Mouse (Mus musculus) neural tube, embryonic 15.5 days (tissue): ENCODE results near the gene Bace1. TPM values are rescaled to one million over a fixed set of nuclear protein-coding genes. Genes with fewer than 3 reads are reported as not detected.

Source experiments
- ATAC-seq: fragments of 200-750 bp; cut with Nextera tagmentation; 2 replicates; pipeline ENCODE4 v1.8.0; 2017; ENCODE audit warnings: mild to moderate bottlenecking, moderate TSS enrichment, moderate library complexity; ENCODE audit not compliant: low FRiP score
- H3K27ac ChIP-seq: fragments of 300-500 bp; sonication (generic); replicated peaks from 2 replicates; pipeline ENCODE4 v1.5.1; 2015; ENCODE audit warnings: mild to moderate bottlenecking, inconsistent platforms
- H3K27me3 ChIP-seq: fragments of 300-500 bp; sonication (generic); replicated peaks from 2 replicates; pipeline ENCODE4 v1.6.1; 2015; ENCODE audit warnings: inconsistent platforms
- H3K36me3 ChIP-seq: fragments of 300-500 bp; sonication (generic); 2 replicates; pipeline ENCODE4 v1.6.1; 2015; ENCODE audit warnings: inconsistent platforms
- H3K4me1 ChIP-seq: fragments of 300-500 bp; sonication (generic); 2 replicates; pipeline ENCODE4 v1.6.1; 2015; ENCODE audit warnings: inconsistent platforms
- H3K4me2 ChIP-seq: fragments of 300-500 bp; sonication (generic); 2 replicates; pipeline ENCODE4 v1.6.1; 2015; ENCODE audit warnings: inconsistent platforms, mild to moderate bottlenecking, moderate library complexity
- H3K4me3 ChIP-seq: fragments of 300-500 bp; sonication (generic); replicated peaks from 2 replicates; pipeline ENCODE4 v1.5.1; 2015; ENCODE audit warnings: mild to moderate bottlenecking, inconsistent platforms
- H3K9ac ChIP-seq: fragments of 300-500 bp; sonication (generic); replicated peaks from 2 replicates; pipeline ENCODE4 v1.6.1; 2015; ENCODE audit warnings: mild to moderate bottlenecking, inconsistent platforms
- H3K9me3 ChIP-seq: fragments of 300-500 bp; sonication (generic); replicated peaks from 2 replicates; pipeline ENCODE4 v1.6.1; 2016; ENCODE audit warnings: inconsistent platforms
- WGBS: fragments of 180-500 bp; shearing (Covaris S2); methylation state at CpG from one replicate; pipeline ENCODE4 v1.1.7; 2015; ENCODE audit warnings: mixed read lengths; 5-methylcytosine and 5-hydroxymethylcytosine counted together
- polyA plus RNA-seq: library from polyadenylated mRNA; unstranded; fragments of >200 nt; fragmentation: Nextera tagmentation; extraction: Ambion mirVana; gene quantifications from 2 replicates; pipeline ENCODE4 v1.2.1, GENCODE M21; 2015

Gene Bace1
- polyA plus RNA-seq, 1 experiment from 2014 or later, result 49.3 TPM

- no peak overlapping the region for H3K4me3 ChIP-seq
- no peak overlapping the region for H3K27ac ChIP-seq
- ATAC-seq, result no peak
- H3K9ac ChIP-seq, result no peak overlapping the region
- H3K4me2 ChIP-seq, result no peak overlapping the region
- 64% methylated on average over 5 of the region's 5 CpGs for WGBS
- H3K36me3 ChIP-seq, result peaks cover 23% of the 10 kb centered on the region
- no peaks in the 10 kb centered on the region for H3K9me3 ChIP-seq
- H3K4me1 ChIP-seq, result peaks cover 30% of the 10 kb centered on the region
- no peaks in the 10 kb centered on the region for H3K27me3 ChIP-seq
These were observed 12.9 kb downstream of the Bace1 start for GRCm38 (mm10) chr9:45851330-45851729.

- WGBS, result 93% methylated on average over 2 of the region's 2 CpGs
- peaks cover 28% of the 10 kb centered on the region for H3K36me3 ChIP-seq
- peaks cover 30% of the 10 kb centered on the region for H3K4me1 ChIP-seq
- no peaks in the 10 kb centered on the region for H3K27me3 ChIP-seq
- H3K27ac ChIP-seq, result no peak overlapping the region
- ATAC-seq, result no peak
- no peak overlapping the region for H3K4me3 ChIP-seq
- no peaks in the 10 kb centered on the region for H3K9me3 ChIP-seq
- no peak overlapping the region for H3K9ac ChIP-seq
- H3K4me2 ChIP-seq, result no peak overlapping the region
These were observed 13.4 kb downstream of the Bace1 start for GRCm38 (mm10) chr9:45851776-45852175.

GRCm38 (mm10) chr9:45853695-45854094 is 15.3 kb downstream of the Bace1 start:
- Histone ChIP-seq H3K27ac (no peak overlapping the region), H3K4me2 (no peak overlapping the region), H3K9me3 (no peaks in the 10 kb centered on the region), H3K27me3 (no peaks in the 10 kb centered on the region), H3K36me3 (peaks cover 47% of the 10 kb centered on the region), H3K4me1 (peaks cover 27% of the 10 kb centered on the region), H3K9ac (no peak overlapping the region), H3K4me3 (no peak overlapping the region)
- 96% methylated on average over 2 of the region's 2 CpGs for WGBS
- no peak for ATAC-seq

GRCm38 (mm10) chr9:45854136-45854535 is 15.8 kb downstream of the Bace1 start:
- H3K36me3 ChIP-seq, result peaks cover 51% of the 10 kb centered on the region
- no peak overlapping the region for H3K4me3 ChIP-seq
- H3K27ac ChIP-seq, result no peak overlapping the region
- no peaks in the 10 kb centered on the region for H3K27me3 ChIP-seq
- H3K9me3 ChIP-seq, result no peaks in the 10 kb centered on the region
- 81% methylated on average over 1 of the region's 1 CpGs for WGBS
- ATAC-seq, result no peak
- no peak overlapping the region for H3K9ac ChIP-seq
- H3K4me2 ChIP-seq, result no peak overlapping the region
- peaks cover 22% of the 10 kb centered on the region for H3K4me1 ChIP-seq

- Histone ChIP-seq H3K9me3 (no peaks in the 10 kb centered on the region), H3K9ac (no peak overlapping the region), H3K27me3 (no peaks in the 10 kb centered on the region), H3K4me1 (no peaks in the 10 kb centered on the region), H3K4me2 (no peak overlapping the region), H3K36me3 (peaks cover 93% of the 10 kb centered on the region), H3K4me3 (no peak overlapping the region), H3K27ac (no peak overlapping the region)
- WGBS, result 96% methylated on average over 10 of the region's 10 CpGs
- no peak for ATAC-seq
These were observed 21.0 kb downstream of the Bace1 start for GRCm38 (mm10) chr9:45859364-45859763.

GRCm38 (mm10) chr9:45861813-45862212 is 23.4 kb downstream of the Bace1 start:
- Histone ChIP-seq H3K27me3 (no peaks in the 10 kb centered on the region), H3K9ac (no peak overlapping the region), H3K4me3 (no peak overlapping the region), H3K4me2 (no peak overlapping the region), H3K36me3 (peaks cover 92% of the 10 kb centered on the region), H3K9me3 (no peaks in the 10 kb centered on the region), H3K27ac (peak overlapping the region; percentile 28; the same call in 1 of the 2 replicates), H3K4me1 (no peaks in the 10 kb centered on the region)
- no peak for ATAC-seq
- 44% methylated on average over 7 of the region's 7 CpGs for WGBS

GRCm38 (mm10) chr9:45869181-45869580 is 30.8 kb downstream of the Bace1 start:
- WGBS, result 93% methylated on average over 3 of the region's 3 CpGs
- ATAC-seq, result no peak
- H3K36me3 ChIP-seq, result peaks cover 87% of the 10 kb centered on the region

GRCm38 (mm10) chr9:45870265-45870664 is 31.9 kb downstream of the Bace1 start:
- Histone ChIP-seq H3K36me3 (peaks cover 84% of the 10 kb centered on the region), H3K9me3 (no peaks in the 10 kb centered on the region), H3K4me2 (no peak overlapping the region), H3K4me1 (no peaks in the 10 kb centered on the region), H3K9ac (no peak overlapping the region), H3K4me3 (no peak overlapping the region), H3K27ac (no peak overlapping the region), H3K27me3 (no peaks in the 10 kb centered on the region)
- ATAC-seq, result no peak
- 96% methylated on average over 3 of the region's 3 CpGs for WGBS

More at GRCm38 (mm10) chr9:45869181-45869580, 30.8 kb downstream of the Bace1 start:
- Histone ChIP-seq H3K4me1 (no peaks in the 10 kb centered on the region), H3K9me3 (no peaks in the 10 kb centered on the region), H3K4me2 (no peak overlapping the region), H3K27me3 (no peaks in the 10 kb centered on the region), H3K9ac (no peak overlapping the region), H3K27ac (no peak overlapping the region), H3K4me3 (no peak overlapping the region)

GRCm38 (mm10) chr9:45877928-45878327 is 39.5 kb downstream of the Bace1 start:
- no peak overlapping the region for H3K9ac ChIP-seq
- H3K4me2 ChIP-seq, result no peak overlapping the region
- no peak for ATAC-seq
- no peaks in the 10 kb centered on the region for H3K27me3 ChIP-seq
- no peak overlapping the region for H3K4me3 ChIP-seq
- 78% methylated on average over 2 of the region's 2 CpGs for whole genome bisulfite sequencing
- H3K4me1 ChIP-seq, result no peaks in the 10 kb centered on the region
- H3K36me3 ChIP-seq, result peaks cover 69% of the 10 kb centered on the region
- H3K9me3 ChIP-seq, result no peaks in the 10 kb centered on the region
- H3K27ac ChIP-seq, result no peak overlapping the region

GRCm38 (mm10) chr9:45893681-45894080 is 55.3 kb downstream of the Bace1 start:
- ATAC-seq, result no peak
- Histone ChIP-seq H3K9me3 (no peaks in the 10 kb centered on the region), H3K4me2 (no peak overlapping the region), H3K36me3 (peaks cover 86% of the 10 kb centered on the region), H3K27me3 (no peaks in the 10 kb centered on the region), H3K9ac (no peak overlapping the region), H3K27ac (no peak overlapping the region), H3K4me1 (no peaks in the 10 kb centered on the region), H3K4me3 (no peak overlapping the region)

- Histone ChIP-seq H3K9ac (peak overlapping the region; percentile 98), H3K4me2 (peak overlapping the region; percentile 74), H3K9me3 (no peaks in the 10 kb centered on the region), H3K4me1 (peaks cover 31% of the 10 kb centered on the region), H3K27me3 (no peaks in the 10 kb centered on the region), H3K4me3 (peak overlapping the region; percentile 87), H3K27ac (peak overlapping the region; percentile 98; the same call in 1 of the 2 replicates), H3K36me3 (peaks cover 34% of the 10 kb centered on the region)
- ATAC-seq, result no peak
- WGBS, result 56% methylated on average over 4 of the region's 4 CpGs
These were observed 66.8 kb downstream of the Bace1 start for GRCm38 (mm10) chr9:45905196-45905595.

GRCm38 (mm10) chr9:45905811-45906237 is 67.4 kb downstream of the Bace1 start:
- WGBS, result under 1% methylated on average over 22 of the region's 27 CpGs
- H3K36me3 ChIP-seq, result peaks cover 34% of the 10 kb centered on the region

More at GRCm38 (mm10) chr9:45905811-45906237, 67.4 kb downstream of the Bace1 start:
- Histone ChIP-seq H3K27ac (peak overlapping the region; percentile 98), H3K27me3 (no peaks in the 10 kb centered on the region), H3K4me1 (peaks cover 31% of the 10 kb centered on the region), H3K4me3 (peak overlapping the region; percentile 87), H3K9me3 (no peaks in the 10 kb centered on the region), H3K4me2 (peak overlapping the region; percentile 74), H3K9ac (peak overlapping the region; percentile 98)
- ATAC-seq, result peak; percentile 36
